Mouse (Mus musculus) limb, embryonic 10.5 days (tissue): ENCODE data around the gene Kif5a. TPM values are rescaled to one million over a fixed set of nuclear protein-coding genes. Genes with fewer than 3 reads are reported as not detected.

Source experiments
- DNase-seq: peaks from one replicate; pipeline ENCODE4 v3.0.0-alpha.2; 2017; ENCODE audit warnings: low spot score
- H3K27ac ChIP-seq: fragments of 300-500 bp; sonication (generic); 2 replicates; pipeline ENCODE4 v1.5.1; 2016; ENCODE audit warnings: mild to moderate bottlenecking
- H3K27me3 ChIP-seq: fragments of 300-500 bp; sonication (generic); 2 replicates; pipeline ENCODE4 v1.6.1; 2016; ENCODE audit warnings: low read depth, mild to moderate bottlenecking; ENCODE audit not compliant: poor library complexity, severe bottlenecking
- H3K36me3 ChIP-seq: fragments of 300-500 bp; sonication (generic); 2 replicates; pipeline ENCODE4 v1.6.1; 2016; ENCODE audit warnings: mild to moderate bottlenecking, moderate library complexity
- H3K4me1 ChIP-seq: fragments of 300-500 bp; sonication (generic); 2 replicates; pipeline ENCODE4 v1.6.1; 2016
- H3K4me3 ChIP-seq: fragments of 300-500 bp; sonication (generic); 2 replicates; pipeline ENCODE4 v1.5.1; 2016; ENCODE audit warnings: mild to moderate bottlenecking, moderate library complexity
- H3K9me3 ChIP-seq: fragments of 300-500 bp; sonication (generic); replicated peaks from 2 replicates; pipeline ENCODE4 v1.6.1; 2016; ENCODE audit warnings: mild to moderate bottlenecking
- WGBS: fragments of 180-500 bp; shearing (Covaris S2); methylation state at CpG from one replicate; pipeline ENCODE4 v1.1.7; 2016; 5-methylcytosine and 5-hydroxymethylcytosine counted together
- polyA plus RNA-seq: library from polyadenylated mRNA; unstranded; fragments of >200 nt; fragmentation: Nextera tagmentation; extraction: Ambion mirVana; gene quantifications from 2 replicates; pipeline ENCODE4 v1.2.1, GENCODE M21; 2016

Kif5a gene
- polyA plus RNA-seq, 1 experiment from 2014 or later = 2.2 TPM

DNA sequence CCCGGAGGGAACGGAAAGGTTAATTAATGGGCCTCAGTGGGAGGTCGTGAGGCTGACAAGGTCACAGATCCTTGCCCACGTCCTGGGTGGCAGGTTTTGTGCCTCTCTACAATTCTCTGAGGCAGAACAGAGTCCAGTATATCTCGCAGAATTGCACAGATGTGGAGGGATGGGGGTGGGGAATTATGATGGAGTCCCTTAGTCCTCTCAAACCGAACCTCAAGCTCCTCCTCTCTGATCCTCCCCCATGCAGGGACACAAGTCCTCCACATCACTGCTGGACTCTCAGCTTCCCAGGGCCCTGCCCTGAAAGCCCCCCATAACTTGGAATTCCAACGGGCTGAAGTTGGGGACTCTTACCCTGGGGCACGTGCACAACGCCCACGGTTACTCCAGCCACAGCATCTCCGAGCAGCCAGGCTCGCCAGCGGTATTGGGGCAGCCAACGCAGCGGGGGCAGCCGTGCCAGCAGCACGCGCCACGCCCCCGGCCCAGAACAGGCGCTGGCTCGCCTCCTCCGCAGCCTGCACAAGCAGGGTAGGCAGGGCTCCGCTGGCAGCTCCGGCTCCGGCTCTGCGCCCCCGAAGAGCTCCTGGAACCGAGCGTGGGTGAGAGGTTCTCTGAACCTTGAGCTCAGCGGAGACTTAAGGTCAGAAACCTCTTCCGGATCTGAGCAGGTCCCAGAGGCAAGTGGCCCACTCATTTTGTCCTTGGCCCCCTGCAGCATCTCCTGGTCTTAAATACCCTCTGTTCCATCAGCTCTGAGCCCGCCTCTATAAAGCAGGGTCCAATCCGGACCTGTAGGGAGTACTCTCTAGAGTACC is 83.1 kb downstream of the Kif5a start, which contains the start of gene Slc26a10:
Slc26a10 (minus strand) TSS at position 775 of the 824 bp plus-strand sequence.
- WGBS = under 1% methylated on average over 34 of the region's 34 CpGs
- Histone ChIP-seq H3K4me3 (peak within 1 kb of the TSS; percentile 45), H3K9me3 (no peaks in the 10 kb centered on the region), H3K27ac (no peak within 1 kb of the TSS), H3K4me1 (peaks cover 67% of the 10 kb centered on the region), H3K27me3 (peaks cover 90% of the 10 kb centered on the region), H3K36me3 (peaks cover 26% of the 10 kb centered on the region)
- DNase-seq = peak; percentile 54

DNA sequence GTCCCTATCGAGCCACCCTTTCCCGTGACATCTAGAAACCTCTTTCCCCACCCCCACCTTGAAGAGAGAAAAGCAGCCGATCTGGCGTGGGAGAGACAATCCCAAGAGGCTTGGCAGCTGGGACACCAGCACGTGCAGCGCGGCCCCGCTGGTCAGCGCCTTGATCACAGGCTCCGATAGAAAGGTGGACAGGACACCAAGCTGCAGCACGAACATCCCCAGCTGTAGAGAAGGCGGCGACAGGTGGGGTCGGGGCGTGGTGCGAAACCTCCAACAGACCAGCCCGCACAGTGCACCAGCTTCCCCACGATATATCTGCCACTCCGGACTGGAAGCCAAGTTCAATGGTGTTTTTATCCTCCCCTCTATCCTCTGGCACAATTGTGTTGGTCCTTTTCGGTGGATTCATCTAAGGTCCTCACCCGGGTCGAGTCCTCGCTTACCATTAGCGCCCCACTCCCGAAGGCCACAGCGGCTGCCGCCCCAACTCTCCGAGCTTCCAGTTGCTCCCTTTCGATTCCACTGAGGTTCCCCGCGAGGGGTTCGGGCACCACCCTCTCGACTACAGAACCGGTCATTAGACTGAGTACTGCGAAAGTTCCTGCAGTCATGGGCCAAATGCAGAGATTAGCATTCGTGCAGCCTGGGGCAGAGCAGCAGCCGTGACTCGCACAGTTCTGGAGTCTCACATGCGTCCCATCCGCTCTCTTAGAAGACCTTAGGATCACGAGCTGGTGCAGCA is 84.7 kb downstream of the Kif5a start:
- Histone ChIP-seq H3K27me3 (peaks cover 82% of the 10 kb centered on the region), H3K9me3 (no peaks in the 10 kb centered on the region), H3K27ac (no peak overlapping the region), H3K36me3 (peaks cover 14% of the 10 kb centered on the region), H3K4me3 (peak overlapping the region; percentile 42), H3K4me1 (peaks cover 53% of the 10 kb centered on the region)
- WGBS = 5% methylated on average over 41 of the region's 41 CpGs
- DNase-seq = peak; percentile 52

GRCm38 (mm10) chr10:127177719-127178118 is 85.4 kb downstream of the Kif5a start:
- peaks cover 7% of the 10 kb centered on the region for H3K36me3 ChIP-seq
- H3K27me3 ChIP-seq = peaks cover 75% of the 10 kb centered on the region
- peak overlapping the region; percentile 42 for H3K4me3 ChIP-seq
- H3K9me3 ChIP-seq = no peaks in the 10 kb centered on the region
- DNase-seq = peak; percentile 89
- 2% methylated on average over 23 of the region's 23 CpGs for WGBS
- H3K27ac ChIP-seq = no peak overlapping the region
- peaks cover 50% of the 10 kb centered on the region for H3K4me1 ChIP-seq

DNA sequence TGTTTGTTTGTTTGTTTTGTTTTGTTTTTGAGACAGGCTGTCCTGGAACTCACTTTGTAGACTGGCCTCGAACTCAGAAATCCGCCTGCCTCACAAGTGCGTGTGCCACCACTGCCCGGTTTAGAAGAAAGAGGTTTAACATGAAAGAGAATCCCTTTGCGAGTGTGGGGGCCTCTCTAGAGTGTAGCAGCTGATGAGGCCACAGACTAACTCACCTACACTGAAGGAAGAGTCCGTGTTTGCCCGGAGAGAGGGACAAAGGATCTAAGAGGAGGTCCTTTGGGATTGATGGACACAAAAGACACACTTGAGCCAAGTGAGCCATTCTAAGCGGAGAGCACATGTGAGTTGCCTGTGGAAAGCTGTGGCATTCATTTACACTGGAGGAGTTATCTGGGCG is 85.9 kb downstream of the Kif5a start:
- H3K4me3 ChIP-seq = peak overlapping the region; percentile 47
- no peaks in the 10 kb centered on the region for H3K9me3 ChIP-seq
- H3K27ac ChIP-seq = no peak overlapping the region
- H3K4me1 ChIP-seq = peaks cover 50% of the 10 kb centered on the region
- DNase-seq = no peak
- peaks cover 2% of the 10 kb centered on the region; the same call in 1 of the 2 replicates for H3K36me3 ChIP-seq
- WGBS = 26% methylated on average over 9 of the region's 9 CpGs
- peaks cover 72% of the 10 kb centered on the region for H3K27me3 ChIP-seq

- Histone ChIP-seq H3K4me1 (peaks cover 50% of the 10 kb centered on the region), H3K27me3 (peaks cover 72% of the 10 kb centered on the region), H3K36me3 (no peaks in the 10 kb centered on the region), H3K27ac (no peak overlapping the region), H3K9me3 (no peaks in the 10 kb centered on the region), H3K4me3 (peak overlapping the region; percentile 47)
- peak; percentile 46 for DNase-seq
- WGBS = 5% methylated on average over 7 of the region's 7 CpGs
Measured at GRCm38 (mm10) chr10:127176756-127177155, 86.4 kb downstream of the Kif5a start.

GRCm38 (mm10) chr10:127176228-127176627 is 86.9 kb downstream of the Kif5a start:
- 42% methylated on average over 3 of the region's 3 CpGs for WGBS
- DNase-seq = no peak

More at GRCm38 (mm10) chr10:127176228-127176627, 86.9 kb downstream of the Kif5a start:
- Histone ChIP-seq H3K9me3 (no peaks in the 10 kb centered on the region), H3K4me1 (peaks cover 52% of the 10 kb centered on the region), H3K36me3 (no peaks in the 10 kb centered on the region), H3K27ac (no peak overlapping the region), H3K27me3 (peaks cover 72% of the 10 kb centered on the region), H3K4me3 (peak overlapping the region; percentile 47)

Other genes with a start within 250 kb of the Kif5a start
- gene Tsfm, start 232.5 kb downstream of the Kif5a start, polyA plus RNA-seq = 109 and 114 TPM in 2 replicates
- 60.2 and 64.6 TPM in 2 replicates for gene Mettl1, start 221.9 kb downstream of the Kif5a start, polyA plus RNA-seq
- 0.33 and 0.34 TPM in 2 replicates for gene Eef1akmt3, start 221.8 kb downstream of the Kif5a start, polyA plus RNA-seq
- gene Cyp27b1, start 215.1 kb downstream of the Kif5a start, polyA plus RNA-seq = 0.11 and 0.24 TPM in 2 replicates
- 0.33 and 0.79 TPM in 2 replicates for gene March9, start 203.2 kb downstream of the Kif5a start, polyA plus RNA-seq
- 3,142 and 3,162 TPM in 2 replicates for gene Cdk4, start 199.8 kb downstream of the Kif5a start, polyA plus RNA-seq
- gene Tspan31, start 193.1 kb downstream of the Kif5a start, polyA plus RNA-seq = 169 and 181 TPM in 2 replicates
- 0.03 TPM in 1 of 2 replicates, not detected in the other for gene Agap2, start 188.1 kb downstream of the Kif5a start, polyA plus RNA-seq
- gene Os9, start 142.2 kb downstream of the Kif5a start, polyA plus RNA-seq = 41.3 and 49.7 TPM in 2 replicates
- 2.8 and 3.4 TPM in 2 replicates for gene B4galnt1, start 98.1 kb downstream of the Kif5a start, polyA plus RNA-seq
- gene Slc26a10, start 82.7 kb downstream of the Kif5a start, polyA plus RNA-seq = 3.4 and 4.1 TPM in 2 replicates
- gene Arhgef25, start 73.3 kb downstream of the Kif5a start, polyA plus RNA-seq = 25.8 and 36.3 TPM in 2 replicates
- gene Dtx3, start 67.6 kb downstream of the Kif5a start, polyA plus RNA-seq = 91.4 and 122 TPM in 2 replicates
- 25.0 and 27.8 TPM in 2 replicates for gene Pip4k2c, start 51.8 kb downstream of the Kif5a start, polyA plus RNA-seq
- gene Dctn2, start 3.0 kb upstream of the Kif5a start, polyA plus RNA-seq = 185 and 194 TPM in 2 replicates
- 16.7 and 18.8 TPM in 2 replicates for gene Mbd6, start 25.7 kb upstream of the Kif5a start, polyA plus RNA-seq
- 170 and 205 TPM in 2 replicates for gene Mars, start 48.4 kb upstream of the Kif5a start, polyA plus RNA-seq
- gene Arhgap9, start 58.6 kb upstream of the Kif5a start, polyA plus RNA-seq = 5.5 and 5.9 TPM in 2 replicates
- gene Gli1, start 78.6 kb upstream of the Kif5a start, polyA plus RNA-seq = 10.9 and 11.7 TPM in 2 replicates
- 0.13 TPM in 1 of 2 replicates, not detected in the other for gene Inhbe, start 91.1 kb upstream of the Kif5a start, polyA plus RNA-seq
- gene Inhbc, start 107.1 kb upstream of the Kif5a start, polyA plus RNA-seq = 0.10 and 0.23 TPM in 2 replicates
- 35.0 and 39.5 TPM in 2 replicates for gene R3hdm2, start 117.0 kb upstream of the Kif5a start, polyA plus RNA-seq
- 0.40 and 0.76 TPM in 2 replicates for gene Stac3, start 238.3 kb upstream of the Kif5a start, polyA plus RNA-seq